Mouse (Mus musculus) stomach, embryonic 16.5 days (tissue): ENCODE results near the gene Ttll4. TPM values are rescaled to one million over a fixed set of nuclear protein-coding genes. Genes with fewer than 3 reads are reported as not detected.

ENCODE experiments used
- ATAC-seq: fragments of 200-750 bp; cut with Nextera tagmentation; 2 replicates; pipeline ENCODE4 v1.8.0; 2017; ENCODE audit warnings: moderate number of reproducible peaks, moderate TSS enrichment; ENCODE audit not compliant: insufficient read depth, low FRiP score
- H3K27ac ChIP-seq: fragments of 300-500 bp; sonication (generic); 2 replicates; pipeline ENCODE4 v1.5.1; 2014; ENCODE audit warnings: low read length
- H3K27me3 ChIP-seq: fragments of 300-500 bp; sonication (generic); 2 replicates; pipeline ENCODE4 v1.6.1; 2014; ENCODE audit warnings: low read length, control low read depth, mixed read lengths; ENCODE audit not compliant: control insufficient read depth, insufficient read depth
- H3K36me3 ChIP-seq: fragments of 300-500 bp; sonication (generic); 2 replicates; pipeline ENCODE4 v1.6.1; 2014; ENCODE audit warnings: low read length; ENCODE audit not compliant: control insufficient read depth, insufficient read depth
- H3K4me1 ChIP-seq: fragments of 300-500 bp; sonication (generic); 2 replicates; pipeline ENCODE4 v1.6.1; 2014; ENCODE audit warnings: low read length, control low read depth, mixed read lengths; ENCODE audit not compliant: control insufficient read depth, insufficient read depth
- H3K4me2 ChIP-seq: fragments of 300-500 bp; sonication (generic); 2 replicates; pipeline ENCODE4 v1.6.1; 2014; ENCODE audit warnings: low read depth, low read length, mixed read lengths
- H3K4me3 ChIP-seq: fragments of 300-500 bp; sonication (generic); replicated peaks from 2 replicates; pipeline ENCODE4 v1.5.1; 2014; ENCODE audit warnings: mild to moderate bottlenecking, low read length
- H3K9ac ChIP-seq: fragments of 300-500 bp; sonication (generic); 2 replicates; pipeline ENCODE4 v1.6.1; 2014; ENCODE audit warnings: low read length
- H3K9me3 ChIP-seq: fragments of 300-500 bp; sonication (generic); replicated peaks from 2 replicates; pipeline ENCODE4 v1.6.1; 2016; ENCODE audit warnings: low read length, control low read depth; ENCODE audit not compliant: control insufficient read depth
- WGBS: fragments of 180-500 bp; shearing (Covaris S2); extraction: QIAGEN DNeasy Blood & Tissue Kit; methylation state at CpG from one replicate; pipeline ENCODE4 v1.1.7; 2014; 5-methylcytosine and 5-hydroxymethylcytosine counted together
- polyA plus RNA-seq: library from polyadenylated mRNA; unstranded; fragments of >200 nt; fragmentation: Nextera tagmentation; extraction: Ambion mirVana; gene quantifications from 2 replicates; pipeline ENCODE4 v1.2.1, GENCODE M21; 2015

The Ttll4 gene
- polyA plus RNA-seq, 1 experiment from 2014 or later: 14.4 TPM

DNA sequence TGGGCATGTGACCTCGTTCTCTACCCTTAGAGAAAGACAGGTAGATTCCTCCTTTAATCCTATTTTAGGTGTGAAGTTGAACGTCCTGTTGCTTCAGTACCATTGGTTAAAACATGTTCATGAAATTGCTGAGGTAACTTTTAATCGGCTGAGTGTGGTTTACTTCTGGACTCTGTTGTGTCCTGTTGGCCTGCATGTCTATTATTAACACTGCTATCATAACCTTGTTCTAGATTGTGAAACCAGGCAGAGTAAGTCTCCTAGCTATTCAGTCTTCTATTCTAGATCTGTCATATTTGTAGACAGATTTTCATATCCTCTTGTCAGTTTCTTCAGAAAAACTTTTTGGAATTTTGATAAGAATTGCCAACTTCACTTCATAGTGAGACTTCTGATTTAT, 6.8 kb downstream of the Ttll4 start:
- Histone ChIP-seq H3K36me3 (0 out of 2 replicates have a peak, but pooled peaks cover 10% of the 10 kb centered on the region), H3K27ac (no peak overlapping the region), H3K9ac (no peak overlapping the region), H3K4me2 (no peak overlapping the region), H3K4me3 (no peak overlapping the region), H3K9me3 (no peaks in the 10 kb centered on the region), H3K4me1 (0 out of 2 replicates have a peak, but pooled peaks cover 2% of the 10 kb centered on the region), H3K27me3 (no peaks in the 10 kb centered on the region)
- WGBS: 85% methylated on average over 3 of the region's 3 CpGs
- ATAC-seq: no peak

DNA sequence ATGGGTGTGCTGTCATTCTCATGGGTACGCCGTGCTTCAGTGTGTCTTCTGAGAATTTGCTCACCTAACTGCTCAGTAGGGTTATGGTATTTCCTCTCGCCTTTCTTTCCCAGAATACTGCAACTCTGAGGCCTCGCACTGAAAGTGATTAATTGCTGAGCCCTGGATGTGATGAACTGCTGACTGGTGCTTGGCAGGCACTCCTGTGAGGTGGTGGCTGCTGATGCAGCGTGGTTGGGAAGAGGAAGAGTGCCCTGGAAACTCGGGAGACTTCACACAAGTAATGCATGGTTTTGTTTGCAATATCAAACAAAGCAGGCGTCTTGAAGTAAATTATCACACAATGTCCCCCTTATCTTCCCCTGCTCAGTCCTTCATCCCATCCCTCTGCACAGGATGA, 11.2 kb downstream of the Ttll4 start:
- Histone ChIP-seq H3K4me1 (no peaks in the 10 kb centered on the region), H3K4me2 (no peak overlapping the region), H3K9me3 (no peaks in the 10 kb centered on the region), H3K4me3 (no peak overlapping the region), H3K27me3 (no peaks in the 10 kb centered on the region), H3K9ac (no peak overlapping the region), H3K27ac (no peak overlapping the region), H3K36me3 (0 out of 2 replicates have a peak, but pooled peaks cover 13% of the 10 kb centered on the region)
- WGBS: 70% methylated on average over 7 of the region's 7 CpGs
- ATAC-seq: no peak

DNA sequence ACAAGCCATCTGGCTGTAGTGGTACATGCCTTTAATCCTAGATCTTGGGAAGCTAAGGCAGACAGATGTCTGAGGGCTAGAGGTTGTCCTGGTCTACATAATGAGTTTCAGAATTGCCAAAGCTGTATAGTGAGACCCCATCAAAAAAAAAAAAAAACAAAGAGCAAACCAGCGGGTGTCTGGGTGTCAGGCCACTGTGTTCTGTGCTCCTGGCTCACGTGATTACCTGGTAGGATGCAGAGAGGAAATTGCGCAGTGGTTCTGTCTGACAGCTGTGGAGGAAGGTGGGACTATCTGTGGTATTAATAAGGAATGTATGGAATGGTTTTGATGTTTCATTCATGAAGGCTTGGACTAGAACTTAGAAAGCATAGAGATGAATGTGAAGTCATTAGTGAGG, 15.3 kb downstream of the Ttll4 start:
- Histone ChIP-seq H3K4me2 (no peak overlapping the region), H3K4me1 (no peaks in the 10 kb centered on the region), H3K9ac (no peak overlapping the region), H3K9me3 (no peaks in the 10 kb centered on the region), H3K36me3 (peaks cover 29% of the 10 kb centered on the region), H3K27ac (no peak overlapping the region), H3K27me3 (no peaks in the 10 kb centered on the region), H3K4me3 (no peak overlapping the region)
- WGBS: 84% methylated on average over 3 of the region's 3 CpGs
- no peak for ATAC-seq

DNA sequence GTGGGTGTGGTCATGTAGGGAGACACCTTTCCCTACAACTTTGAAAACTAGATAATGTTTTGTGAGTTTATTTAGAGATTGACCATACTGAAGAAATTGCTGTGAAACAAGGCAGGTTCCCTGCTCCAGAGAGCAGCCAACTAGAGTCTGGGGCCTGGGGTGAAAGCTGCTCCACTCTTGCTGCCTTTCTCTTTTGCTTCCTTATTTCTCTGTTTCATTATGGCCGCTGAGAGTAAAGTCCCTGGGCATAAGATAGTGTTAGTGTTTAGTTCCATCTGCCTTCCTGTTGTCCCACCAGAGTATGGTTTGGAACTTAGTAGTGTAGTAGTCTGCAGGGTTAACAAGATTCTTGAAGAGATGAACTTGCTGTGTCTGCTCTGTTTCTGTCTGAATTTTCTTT, 16.3 kb downstream of the Ttll4 start:
- Histone ChIP-seq H3K4me3 (no peak overlapping the region), H3K4me2 (no peak overlapping the region), H3K27me3 (no peaks in the 10 kb centered on the region), H3K36me3 (peaks cover 24% of the 10 kb centered on the region), H3K27ac (no peak overlapping the region), H3K9ac (no peak overlapping the region), H3K9me3 (no peaks in the 10 kb centered on the region), H3K4me1 (no peaks in the 10 kb centered on the region)
- ATAC-seq: no peak
- 89% methylated on average over 1 of the region's 1 CpGs for WGBS

DNA sequence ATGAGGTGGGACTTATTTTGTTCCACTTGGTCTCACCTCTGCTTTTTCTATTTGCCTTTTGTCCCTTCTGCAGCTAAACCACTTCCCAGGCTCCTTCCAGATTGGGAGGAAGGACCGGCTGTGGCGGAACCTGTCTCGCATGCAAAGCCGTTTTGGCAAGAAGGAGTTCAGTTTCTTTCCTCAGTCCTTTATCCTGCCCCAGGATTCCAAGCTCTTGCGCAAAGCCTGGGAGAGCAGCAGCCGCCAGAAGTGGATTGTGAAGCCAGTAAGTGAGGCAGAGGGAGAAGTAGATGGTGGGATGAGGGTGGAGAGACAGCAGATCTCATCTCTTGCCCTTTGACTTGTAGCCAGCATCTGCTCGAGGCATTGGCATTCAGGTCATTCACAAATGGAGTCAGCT, 25.6 kb downstream of the Ttll4 start:
- Histone ChIP-seq H3K27ac (no peak overlapping the region), H3K4me1 (no peaks in the 10 kb centered on the region), H3K9me3 (no peaks in the 10 kb centered on the region), H3K9ac (no peak overlapping the region), H3K36me3 (peaks cover 42% of the 10 kb centered on the region), H3K27me3 (no peaks in the 10 kb centered on the region), H3K4me3 (no peak overlapping the region), H3K4me2 (no peak overlapping the region)
- no peak for ATAC-seq
- 90% methylated on average over 7 of the region's 7 CpGs for WGBS

DNA sequence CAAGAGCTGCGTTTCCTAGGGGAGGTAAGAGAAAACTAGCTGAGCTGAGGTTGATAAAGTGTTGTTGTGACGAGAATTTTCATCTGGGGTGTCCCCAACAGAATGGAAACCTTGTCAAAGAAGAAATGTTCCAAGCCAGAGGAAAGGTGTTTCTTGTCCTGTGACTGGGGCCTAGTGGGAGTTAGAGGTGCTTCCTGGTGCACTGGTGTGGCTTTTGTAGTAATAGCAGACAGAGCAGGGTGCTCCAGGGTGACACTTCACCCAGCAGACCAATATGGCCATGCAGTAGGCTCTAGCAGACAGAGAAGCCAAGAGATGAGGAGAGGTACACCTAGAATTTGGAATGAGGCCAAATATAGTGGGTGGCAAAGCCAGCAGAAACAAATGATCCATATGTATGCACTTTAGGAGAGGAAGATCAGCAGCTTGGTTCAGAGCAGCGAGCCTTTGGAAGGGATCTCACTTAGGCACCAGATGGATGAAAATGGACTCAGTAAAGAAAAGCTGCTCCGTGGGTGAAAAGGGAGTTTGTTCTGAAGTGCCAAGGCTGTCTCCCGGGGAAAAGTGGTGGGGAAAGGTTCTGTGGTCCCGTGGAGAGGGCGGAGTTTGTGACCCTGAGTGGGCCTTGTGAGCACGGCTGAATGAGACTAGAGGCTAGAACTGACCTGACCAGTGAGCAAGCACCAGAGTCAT, 32.5 kb downstream of the Ttll4 start:
- 89% methylated on average over 8 of the region's 8 CpGs for WGBS
- Histone ChIP-seq H3K9me3 (no peaks in the 10 kb centered on the region), H3K36me3 (peaks cover 48% of the 10 kb centered on the region), H3K4me3 (no peak overlapping the region), H3K27ac (no peak overlapping the region), H3K4me2 (no peak overlapping the region), H3K27me3 (no peaks in the 10 kb centered on the region), H3K9ac (no peak overlapping the region), H3K4me1 (no peaks in the 10 kb centered on the region)
- ATAC-seq: no peak

DNA sequence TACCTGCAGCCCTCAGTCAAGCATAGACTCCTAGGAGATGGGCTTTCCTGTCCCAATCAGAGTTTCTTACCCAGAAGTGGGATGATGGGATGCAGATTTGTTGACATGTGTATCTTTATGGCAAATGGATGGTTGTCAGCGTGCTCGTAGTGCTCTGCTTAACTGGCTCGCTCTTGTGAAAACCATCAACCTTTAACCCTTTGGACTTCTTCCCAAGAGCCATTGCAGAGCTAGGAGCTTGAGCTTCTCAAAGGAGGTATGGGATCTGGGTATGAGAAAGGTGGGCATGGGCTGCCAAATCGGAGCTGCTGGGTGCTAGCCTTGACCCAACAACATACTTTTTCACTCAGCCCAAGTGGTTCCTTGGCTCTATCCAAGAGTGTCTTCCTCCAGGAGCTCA, 34.3 kb downstream of the Ttll4 start:
- Histone ChIP-seq H3K36me3 (peaks cover 34% of the 10 kb centered on the region), H3K27me3 (no peaks in the 10 kb centered on the region), H3K4me1 (no peaks in the 10 kb centered on the region), H3K4me2 (no peak overlapping the region), H3K9me3 (no peaks in the 10 kb centered on the region), H3K27ac (no peak overlapping the region), H3K4me3 (no peak overlapping the region), H3K9ac (no peak overlapping the region)
- ATAC-seq: no peak
- 90% methylated on average over 4 of the region's 4 CpGs for WGBS

DNA sequence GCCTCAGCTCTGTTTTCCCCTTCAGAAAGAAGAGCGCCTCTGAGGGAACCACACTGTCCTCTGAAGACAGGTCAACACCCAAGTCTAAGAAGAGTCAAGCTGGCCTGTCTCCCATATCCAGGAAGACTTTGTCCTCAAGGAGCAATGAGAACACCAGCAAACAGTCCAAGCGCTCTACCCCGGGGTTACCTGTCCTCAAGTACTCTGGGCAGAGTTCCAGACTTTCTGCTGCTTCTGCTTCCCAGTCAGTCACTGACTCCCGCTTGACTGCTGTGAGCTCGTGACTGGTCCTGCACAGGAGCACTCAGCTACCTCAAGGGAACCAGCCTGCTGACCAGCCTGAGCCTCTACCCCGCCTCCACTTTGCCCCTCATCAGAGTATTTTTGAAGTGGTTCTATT, 35.9 kb downstream of the Ttll4 start:
- no peak overlapping the region for H3K27ac ChIP-seq
- no peaks in the 10 kb centered on the region for H3K9me3 ChIP-seq
- H3K9ac ChIP-seq: no peak overlapping the region
- no peaks in the 10 kb centered on the region for H3K4me1 ChIP-seq
- H3K27me3 ChIP-seq: no peaks in the 10 kb centered on the region
- peaks cover 24% of the 10 kb centered on the region for H3K36me3 ChIP-seq
- no peak overlapping the region for H3K4me3 ChIP-seq
- 93% methylated on average over 6 of the region's 6 CpGs for WGBS
- H3K4me2 ChIP-seq: no peak overlapping the region
- no peak for ATAC-seq

DNA sequence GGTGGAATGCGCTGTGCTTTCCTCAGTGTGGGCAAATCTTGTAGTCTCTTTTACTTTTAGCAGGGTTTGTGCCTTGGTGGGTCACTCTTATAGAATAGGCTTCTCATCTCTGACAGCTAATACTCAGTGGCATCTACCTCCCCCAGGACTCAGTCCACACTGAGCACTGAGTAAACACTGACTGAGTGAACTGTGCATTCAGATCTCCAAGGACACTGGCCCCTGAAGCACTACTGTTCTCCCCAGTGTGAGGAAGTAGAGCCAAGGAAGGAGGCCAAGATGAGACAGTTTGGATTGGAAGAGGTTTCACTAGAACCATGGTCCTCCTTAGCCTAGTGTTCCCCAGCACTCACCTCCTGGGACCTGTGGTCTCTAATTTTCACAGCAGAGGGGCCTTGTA, 36.8 kb downstream of the Ttll4 start:
- Histone ChIP-seq H3K4me3 (no peak overlapping the region), H3K36me3 (peaks cover 22% of the 10 kb centered on the region), H3K27me3 (no peaks in the 10 kb centered on the region), H3K4me1 (no peaks in the 10 kb centered on the region), H3K4me2 (no peak overlapping the region), H3K9me3 (no peaks in the 10 kb centered on the region), H3K27ac (no peak overlapping the region), H3K9ac (no peak overlapping the region)
- ATAC-seq: no peak
- 100% methylated on average over 1 of the region's 1 CpGs for WGBS
